12 mouse cellular contexts compared by ENCODE assay signal in genomic region chr13:45661283-45662185, GRCm38 (mm10).
DNase-seq lines count a peak whose midpoint lies in the region; ATAC-seq and TF ChIP-seq lines count a peak whose summit lies in the region.
"Had no signal": no experiment of that assay in that cellular context is flagged by ENCODE, and none has a peak within 500 bp of the region (broad histone marks: within the 10 kb centered on the region; RNA-seq: fewer than 3 reads in every experiment).

No protein-coding gene starts in this region.

- no peak overlapping the region for H3K9ac ChIP-seq in stomach, embryonic 15.5 days
- H3K9ac ChIP-seq in stomach, postnatal 0 days (ENCODE audit: low read length), result no peak overlapping the region
- H3K9ac ChIP-seq in stomach, embryonic 16.5 days (ENCODE audit: low read length), result no peak overlapping the region

- H3K4me3 ChIP-seq in left cerebral cortex, adult 2 months, result no peak overlapping the region
- no peak overlapping the region for H3K4me3 ChIP-seq in stomach, embryonic 15.5 days (replicated peaks)
- H3K4me3 ChIP-seq in stomach, postnatal 0 days (ENCODE audit: low read depth, low read length), result no peak overlapping the region
- H3K4me3 ChIP-seq in stomach, embryonic 16.5 days (replicated peaks; ENCODE audit: low read length), result no peak overlapping the region

- DNase-seq in frontal cortex, postnatal 14 days (ENCODE audit: low spot score in 2 of 2), result no peak
- DNase-seq in left cerebral cortex, adult 2 months (ENCODE audit: extremely low spot score in 1 of 2, low spot score in 2 of 2), result no peak
- no peak for DNase-seq in left cerebral cortex, adult 9 months (ENCODE audit: low spot score in 2 of 2)
- no peak for DNase-seq in stomach, postnatal 0 days (ENCODE audit: low spot score)
- no peak for DNase-seq in urinary bladder, postnatal 25 days (ENCODE audit: low spot score)
- DNase-seq: cerebellum, adult 2 months; kidney, adult 9 months had no signal

- H3K4me1 ChIP-seq in stomach, embryonic 15.5 days, result no peaks in the 10 kb centered on the region; the same call in 1 of the 2 replicates
- H3K4me1 ChIP-seq in stomach, postnatal 0 days (replicated peaks; ENCODE audit: control insufficient read depth, insufficient read depth), result peaks cover 3% of the 10 kb centered on the region; the same call in 1 of the 2 replicates
- H3K4me1 ChIP-seq in stomach, embryonic 16.5 days (ENCODE audit: control insufficient read depth, insufficient read depth, low read length), result peaks cover 6% of the 10 kb centered on the region; the same call in 1 of the 2 replicates

- no peak for TF ChIP-seq CTCF in left cerebral cortex, adult 2 months (IDR thresholded peaks at IDR 0.05)
- no peak for TF ChIP-seq CTCF in stomach, postnatal 0 days (IDR thresholded peaks at IDR 0.05; ENCODE audit: low read depth)

- H3K9me3 ChIP-seq in stomach, embryonic 15.5 days, result no peaks in the 10 kb centered on the region
- H3K9me3 ChIP-seq in stomach, postnatal 0 days (ENCODE audit: control insufficient read depth, low read length), result no peaks in the 10 kb centered on the region
- H3K9me3 ChIP-seq in stomach, embryonic 16.5 days (replicated peaks; ENCODE audit: control insufficient read depth, low read length), result no peaks in the 10 kb centered on the region

- H3K27ac ChIP-seq in left cerebral cortex, adult 2 months, result peak overlapping the region; percentile 71
- H3K27ac ChIP-seq in stomach, embryonic 15.5 days, result peak overlapping the region; percentile 0; the same call in 1 of the 2 replicates
- no peak overlapping the region for H3K27ac ChIP-seq in stomach, postnatal 0 days (replicated peaks)
- H3K27ac ChIP-seq in stomach, embryonic 16.5 days (ENCODE audit: low read length), result peak overlapping the region; percentile 51

- peak; percentile 33; the same call in 1 of the 2 replicates for ATAC-seq in frontal cortex, adult (ENCODE audit: low TSS enrichment)
- ATAC-seq in stomach, embryonic 15.5 days (ENCODE audit: insufficient read depth, low FRiP score, low read depth), result no peak
- no peak for ATAC-seq in stomach, postnatal 0 days (ENCODE audit: low FRiP score, low TSS enrichment)
- ATAC-seq in stomach, embryonic 16.5 days (ENCODE audit: insufficient read depth, low FRiP score), result no peak
- ATAC-seq: lung, postnatal 0 days had no signal

- no peaks in the 10 kb centered on the region for H3K36me3 ChIP-seq in stomach, embryonic 15.5 days
- H3K36me3 ChIP-seq in stomach, postnatal 0 days (ENCODE audit: control insufficient read depth, insufficient read depth, low read length), result no peaks in the 10 kb centered on the region
- no peaks in the 10 kb centered on the region for H3K36me3 ChIP-seq in stomach, embryonic 16.5 days (ENCODE audit: control insufficient read depth, insufficient read depth, low read length)

- intact Hi-C loops in left cerebral cortex, adult 2 months (cut with DNase I), result no loop called here

- WGBS in stomach, embryonic 15.5 days, result 63% methylated on average over 12 of the region's 12 CpGs
- 53% methylated on average over 12 of the region's 12 CpGs for WGBS in stomach, postnatal 0 days
- 63% methylated on average over 12 of the region's 12 CpGs for WGBS in stomach, embryonic 16.5 days

- no peaks in the 10 kb centered on the region for H3K27me3 ChIP-seq in stomach, embryonic 15.5 days (replicated peaks)
- no peaks in the 10 kb centered on the region for H3K27me3 ChIP-seq in stomach, postnatal 0 days (ENCODE audit: control insufficient read depth, insufficient read depth, low read length)
- no peaks in the 10 kb centered on the region for H3K27me3 ChIP-seq in stomach, embryonic 16.5 days (ENCODE audit: control insufficient read depth, insufficient read depth, low read length)

- TF ChIP-seq EP300 in stomach, postnatal 0 days (optimal IDR thresholded peaks at IDR 0.05), result no peak

- H3K4me2 ChIP-seq in stomach, embryonic 15.5 days, result no peak overlapping the region
- no peak overlapping the region for H3K4me2 ChIP-seq in stomach, postnatal 0 days (replicated peaks; ENCODE audit: low read depth)
- no peak overlapping the region for H3K4me2 ChIP-seq in stomach, embryonic 16.5 days (ENCODE audit: low read depth, low read length)
- H3K4me2 ChIP-seq: liver, embryonic 11.5 days had no signal
